Mouse (Mus musculus): ENCODE measurements around the gene Tspan9. TPM values are rescaled to one million over a fixed set of nuclear protein-coding genes. Genes with fewer than 3 reads are reported as not detected.

Gene Tspan9
- polyA plus RNA-seq, 1 experiment = 29.8 TPM

GRCm38 (mm10) chr6:128041836-128042235 lies 101.6 kb downstream of the Tspan9 start:
- TF ChIP-seq CTCF (IDR thresholded peaks at IDR 0.05; ENCODE audit: extremely low read depth, insufficient read depth, insufficient read length, insufficient replicate concordance) (no peak), POLR2A (IDR thresholded peaks at IDR 0.05; ENCODE audit: low read depth, low read length) (no peak)
- H3K27ac ChIP-seq (ENCODE audit: insufficient read depth, low read length) = no peak overlapping the region
- H3K36me3 ChIP-seq (ENCODE audit: control insufficient read depth, insufficient read depth, low read length) = no peaks in the 10 kb centered on the region
- H3K4me1 ChIP-seq (ENCODE audit: control insufficient read depth, insufficient read depth, insufficient read length) = no peaks in the 10 kb centered on the region
- H3K4me3 ChIP-seq (ENCODE audit: extremely low read depth, insufficient read depth, insufficient read length) = no peak overlapping the region
- H3K27me3 ChIP-seq (ENCODE audit: control insufficient read depth, insufficient read depth, low read length) = no peaks in the 10 kb centered on the region
- WGBS = 48% methylated on average over 6 of the region's 6 CpGs
- DNase-seq (ENCODE audit: low read depth in 1 of 2, low spot score in 2 of 2) = no peak

- H3K36me3 ChIP-seq (ENCODE audit: control insufficient read depth, insufficient read depth, low read length) = no peaks in the 10 kb centered on the region
- DNase-seq (ENCODE audit: low read depth in 1 of 2, low spot score in 2 of 2) = no peak
- TF ChIP-seq CTCF (IDR thresholded peaks at IDR 0.05; ENCODE audit: extremely low read depth, insufficient read depth, insufficient read length, insufficient replicate concordance) = no peak
- no peak for TF ChIP-seq POLR2A (IDR thresholded peaks at IDR 0.05; ENCODE audit: low read depth, low read length)
- no peak overlapping the region for H3K4me3 ChIP-seq (ENCODE audit: extremely low read depth, insufficient read depth, insufficient read length)
- no peaks in the 10 kb centered on the region; the same call in 1 of the 2 replicates for H3K4me1 ChIP-seq (ENCODE audit: control insufficient read depth, insufficient read depth, insufficient read length)
- H3K27me3 ChIP-seq (ENCODE audit: control insufficient read depth, insufficient read depth, low read length) = peaks cover 3% of the 10 kb centered on the region
- H3K27ac ChIP-seq (ENCODE audit: insufficient read depth, low read length) = no peak overlapping the region
- 87% methylated on average over 9 of the region's 9 CpGs for WGBS
Measured at GRCm38 (mm10) chr6:128039077-128039766, 104.2 kb downstream of the Tspan9 start.

- no peaks in the 10 kb centered on the region for H3K36me3 ChIP-seq (ENCODE audit: control insufficient read depth, insufficient read depth, low read length)
- no peaks in the 10 kb centered on the region; the same call in 1 of the 2 replicates for H3K4me1 ChIP-seq (ENCODE audit: control insufficient read depth, insufficient read depth, insufficient read length)
- DNase-seq (ENCODE audit: low read depth in 1 of 2, low spot score in 2 of 2) = no peak
- H3K27me3 ChIP-seq (ENCODE audit: control insufficient read depth, insufficient read depth, low read length) = peaks cover 3% of the 10 kb centered on the region
- WGBS = 84% methylated on average over 6 of the region's 6 CpGs
- H3K27ac ChIP-seq (ENCODE audit: insufficient read depth, low read length) = no peak overlapping the region
- no peak for TF ChIP-seq CTCF (IDR thresholded peaks at IDR 0.05; ENCODE audit: extremely low read depth, insufficient read depth, insufficient read length, insufficient replicate concordance)
- TF ChIP-seq POLR2A (IDR thresholded peaks at IDR 0.05; ENCODE audit: low read depth, low read length) = no peak
- no peak overlapping the region for H3K4me3 ChIP-seq (ENCODE audit: extremely low read depth, insufficient read depth, insufficient read length)
Measured at GRCm38 (mm10) chr6:128038568-128038967, 104.8 kb downstream of the Tspan9 start.

GRCm38 (mm10) chr6:128036597-128036996 lies 106.8 kb downstream of the Tspan9 start:
- H3K36me3 ChIP-seq (ENCODE audit: control insufficient read depth, insufficient read depth, low read length) = no peaks in the 10 kb centered on the region
- WGBS = 84% methylated on average over 9 of the region's 9 CpGs

GRCm38 (mm10) chr6:128035930-128036309 lies 107.5 kb downstream of the Tspan9 start:
- Histone ChIP-seq H3K4me3 (ENCODE audit: extremely low read depth, insufficient read depth, insufficient read length) (peak overlapping the region; percentile 29; the same call in 1 of the 2 replicates), H3K4me1 (ENCODE audit: control insufficient read depth, insufficient read depth, insufficient read length) (no peaks in the 10 kb centered on the region; the same call in 1 of the 2 replicates), H3K27me3 (ENCODE audit: control insufficient read depth, insufficient read depth, low read length) (peaks cover 3% of the 10 kb centered on the region), H3K27ac (ENCODE audit: insufficient read depth, low read length) (no peak overlapping the region), H3K36me3 (ENCODE audit: control insufficient read depth, insufficient read depth, low read length) (no peaks in the 10 kb centered on the region)
- no peak for TF ChIP-seq CTCF (IDR thresholded peaks at IDR 0.05; ENCODE audit: extremely low read depth, insufficient read depth, insufficient read length, insufficient replicate concordance)
- TF ChIP-seq POLR2A (IDR thresholded peaks at IDR 0.05; ENCODE audit: low read depth, low read length) = no peak
- DNase-seq (ENCODE audit: low read depth in 1 of 2, low spot score in 2 of 2) = no peak
- whole genome bisulfite sequencing = 10% methylated on average over 4 of the region's 4 CpGs

More at GRCm38 (mm10) chr6:128036597-128036996, 106.8 kb downstream of the Tspan9 start:
- no peak overlapping the region for H3K27ac ChIP-seq (ENCODE audit: insufficient read depth, low read length)
- no peak for TF ChIP-seq POLR2A (IDR thresholded peaks at IDR 0.05; ENCODE audit: low read depth, low read length)
- TF ChIP-seq CTCF (IDR thresholded peaks at IDR 0.05; ENCODE audit: extremely low read depth, insufficient read depth, insufficient read length, insufficient replicate concordance) = no peak
- DNase-seq (ENCODE audit: low read depth in 1 of 2, low spot score in 2 of 2) = no peak
- H3K4me3 ChIP-seq (ENCODE audit: extremely low read depth, insufficient read depth, insufficient read length) = no peak overlapping the region
- peaks cover 3% of the 10 kb centered on the region for H3K27me3 ChIP-seq (ENCODE audit: control insufficient read depth, insufficient read depth, low read length)
- no peaks in the 10 kb centered on the region; the same call in 1 of the 2 replicates for H3K4me1 ChIP-seq (ENCODE audit: control insufficient read depth, insufficient read depth, insufficient read length)

- no peak for DNase-seq (ENCODE audit: low read depth in 1 of 2, low spot score in 2 of 2)
- H3K36me3 ChIP-seq (ENCODE audit: control insufficient read depth, insufficient read depth, low read length) = no peaks in the 10 kb centered on the region
- peaks cover 3% of the 10 kb centered on the region for H3K27me3 ChIP-seq (ENCODE audit: control insufficient read depth, insufficient read depth, low read length)
- no peak overlapping the region for H3K27ac ChIP-seq (ENCODE audit: insufficient read depth, low read length)
- H3K4me1 ChIP-seq (ENCODE audit: control insufficient read depth, insufficient read depth, insufficient read length) = no peaks in the 10 kb centered on the region; the same call in 1 of the 2 replicates
- WGBS = 3% methylated on average over 32 of the region's 36 CpGs
- H3K4me3 ChIP-seq (ENCODE audit: extremely low read depth, insufficient read depth, insufficient read length) = peak overlapping the region; percentile 29; the same call in 1 of the 2 replicates
- no peak for TF ChIP-seq CTCF (IDR thresholded peaks at IDR 0.05; ENCODE audit: extremely low read depth, insufficient read depth, insufficient read length, insufficient replicate concordance)
Measured at GRCm38 (mm10) chr6:128035250-128035929, 108.0 kb downstream of the Tspan9 start.
